Mouse (Mus musculus): Measurements from ENCODE around the gene Tmem222. TPM values are rescaled to one million over a fixed set of nuclear protein-coding genes. Genes with fewer than 3 reads are reported as not detected.

The Tmem222 gene
- total and polyA plus RNA-seq, 3 experiments, result 51.8 to 69.2 TPM; not detected in 1

GRCm38 (mm10) chr4:133261641-133262374 is 15.8 kb downstream of the Tmem222 start:
- Histone ChIP-seq H3K9ac (ENCODE audit: control insufficient read depth, low read depth, low read length, poor library complexity, severe bottlenecking) (no peak overlapping the region), H3K4me3 (ENCODE audit: control insufficient read depth in 1 of 2, insufficient read depth in 1 of 2, low read depth in 2 of 2, low read length in 2 of 2) (no peak overlapping the region), H3K79me2 (ENCODE audit: control insufficient read depth, insufficient read depth, low read length, poor library complexity) (no peaks in the 10 kb centered on the region), H3K36me3 (ENCODE audit: control insufficient read depth in 1 of 2, insufficient read depth in 2 of 2, low read length in 2 of 2) (no peaks in the 10 kb centered on the region), H3K4me1 (ENCODE audit: control insufficient read depth in 1 of 2, insufficient read depth in 2 of 2, low read length in 2 of 2) (no peaks in the 10 kb centered on the region), H3K27me3 (ENCODE audit: control insufficient read depth in 1 of 2, insufficient read depth in 2 of 2, low read length in 2 of 2) (no peaks in the 10 kb centered on the region), H3K27ac (ENCODE audit: control insufficient read depth, low read depth, low read length) (no peak overlapping the region), H3K9me3 (replicated peaks; ENCODE audit: insufficient read depth, low read length) (no peaks in the 10 kb centered on the region)
- TF ChIP-seq POLR2AphosphoS2 (IDR thresholded peaks at IDR 0.05; ENCODE audit: low read length) (no peak), BHLHE40 (IDR thresholded peaks at IDR 0.05; ENCODE audit: borderline replicate concordance, low read depth, low read length) (no peak), MYC (IDR thresholded peaks at IDR 0.05; ENCODE audit: low read depth, low read length) (no peak), MXI1 (IDR thresholded peaks at IDR 0.05; ENCODE audit: low read depth, low read length) (no peak), MAZ (IDR thresholded peaks at IDR 0.05; ENCODE audit: low read depth, low read length) (no peak), JUND (IDR thresholded peaks at IDR 0.05; ENCODE audit: low read depth, low read length) (no peak), ZKSCAN1 (IDR thresholded peaks at IDR 0.05; ENCODE audit: low read depth, low read length) (no peak), TCF12 (IDR thresholded peaks at IDR 0.05; ENCODE audit: low read depth, low read length) (no peak), MAX (IDR thresholded peaks at IDR 0.05; ENCODE audit: low read length) (no peak), MEF2A (IDR thresholded peaks at IDR 0.05; ENCODE audit: extremely low read depth, insufficient replicate concordance, low read depth, low read length, poor library complexity, severe bottlenecking) (no peak), GATA1 (IDR thresholded peaks at IDR 0.05; ENCODE audit: low read depth, low read length) (no peak), GABPA (IDR thresholded peaks at IDR 0.05; ENCODE audit: low read depth, low read length) (no peak)
- DNase-seq (ENCODE audit: low read depth, low spot score), result no peak

- no peak overlapping the region for H3K9ac ChIP-seq (ENCODE audit: control insufficient read depth, low read depth, low read length, poor library complexity, severe bottlenecking)
- H3K27me3 ChIP-seq (ENCODE audit: control insufficient read depth in 1 of 2, insufficient read depth in 2 of 2, low read length in 2 of 2), result no peaks in the 10 kb centered on the region
- no peaks in the 10 kb centered on the region for H3K36me3 ChIP-seq (ENCODE audit: control insufficient read depth in 1 of 2, insufficient read depth in 2 of 2, low read length in 2 of 2)
- no peak overlapping the region for H3K27ac ChIP-seq (ENCODE audit: control insufficient read depth, low read depth, low read length)
- no peak for DNase-seq (ENCODE audit: low read depth, low spot score)
- H3K79me2 ChIP-seq (ENCODE audit: control insufficient read depth, insufficient read depth, low read length, poor library complexity), result no peaks in the 10 kb centered on the region
- no peaks in the 10 kb centered on the region for H3K9me3 ChIP-seq (replicated peaks; ENCODE audit: insufficient read depth, low read length)
- TF ChIP-seq CHD2 (IDR thresholded peaks at IDR 0.05; ENCODE audit: low read length) (no peak), NRF1 (IDR thresholded peaks at IDR 0.05; ENCODE audit: insufficient read depth, low read depth, low read length, poor library complexity, severe bottlenecking) (no peak), TBP (IDR thresholded peaks at IDR 0.05; ENCODE audit: low read depth, low read length) (no peak), JUND (IDR thresholded peaks at IDR 0.05; ENCODE audit: low read depth, low read length) (no peak), EP300 (IDR thresholded peaks at IDR 0.05; ENCODE audit: low read depth in 1 of 2, low read length in 2 of 2) (no peak), MAX (IDR thresholded peaks at IDR 0.05; ENCODE audit: low read length) (no peak), SIN3A (IDR thresholded peaks at IDR 0.05; ENCODE audit: low read length) (no peak), ZC3H11A (IDR thresholded peaks at IDR 0.05; ENCODE audit: low read depth, low read length) (no peak), POLR2AphosphoS5 (IDR thresholded peaks at IDR 0.05; ENCODE audit: borderline replicate concordance, low read depth, low read length) (no peak), MAZ (IDR thresholded peaks at IDR 0.05; ENCODE audit: low read depth, low read length) (no peak), ETS1 (IDR thresholded peaks at IDR 0.05; ENCODE audit: low read depth, low read length) (no peak), POLR2AphosphoS2 (IDR thresholded peaks at IDR 0.05; ENCODE audit: low read length) (no peak), RAD21 (IDR thresholded peaks at IDR 0.05; ENCODE audit: low read depth, low read length) (no peak), NELFE (IDR thresholded peaks at IDR 0.05; ENCODE audit: low read depth, low read length) (no peak), ZNF384 (IDR thresholded peaks at IDR 0.05; ENCODE audit: low read depth, low read length) (no peak), GABPA (IDR thresholded peaks at IDR 0.05; ENCODE audit: low read depth, low read length) (no peak), HCFC1 (IDR thresholded peaks at IDR 0.05; ENCODE audit: low read depth, low read length) (no peak), BHLHE40 (IDR thresholded peaks at IDR 0.05; ENCODE audit: borderline replicate concordance, low read depth, low read length) (no peak)
- no peaks in the 10 kb centered on the region for H3K4me1 ChIP-seq (ENCODE audit: control insufficient read depth in 1 of 2, insufficient read depth in 2 of 2, low read length in 2 of 2)
- H3K4me3 ChIP-seq (ENCODE audit: control insufficient read depth in 1 of 2, insufficient read depth in 1 of 2, low read depth in 2 of 2, low read length in 2 of 2), result no peak overlapping the region
Observed at GRCm38 (mm10) chr4:133257798-133258408, 19.7 kb downstream of the Tmem222 start.
